Mouse (Mus musculus) heart, adult 2 months (tissue): ENCODE measurements at regions not wholly inside any gene's neighbourhood (a gene's known extent, or its start where the extent isn't known, plus 50 kb on each side); places are given as distances from the start of the nearest gene placed in this dataset.

Experiments used
- DNase-seq, 2 experiments: peaks; one replicate each; pipeline ENCODE4 v3.0.0; 2021
- H3K27ac ChIP-seq: fragments of 200-600 bp; 2 replicates; pipeline ENCODE4 v1.8.1; 2022
- H3K27me3 ChIP-seq: fragments of 200-500 bp; 2 replicates; pipeline ENCODE4 v1.6.1; 2012; ENCODE audit warnings: mild to moderate bottlenecking, low read length, inconsistent platforms, mixed read lengths; ENCODE audit not compliant: control insufficient read depth, insufficient read depth
- H3K36me3 ChIP-seq: fragments of 200-500 bp; 2 replicates; pipeline ENCODE4 v1.6.1; 2012; ENCODE audit warnings: low read length, inconsistent platforms; ENCODE audit not compliant: control insufficient read depth, insufficient read depth
- H3K4me1 ChIP-seq: fragments of 200-500 bp; 2 replicates; pipeline ENCODE4 v1.6.1; 2011; ENCODE audit warnings: low read length; ENCODE audit not compliant: control insufficient read depth, insufficient read depth
- H3K4me3 ChIP-seq: fragments of 200-600 bp; 2 replicates; pipeline ENCODE4 v1.8.1; 2022
- H3K79me2 ChIP-seq: fragments of 200-500 bp; replicated peaks from 2 replicates; pipeline ENCODE4 v1.6.1; 2012; ENCODE audit warnings: mild to moderate bottlenecking, inconsistent platforms, low read length, moderate library complexity, mixed read lengths; ENCODE audit not compliant: control insufficient read depth, insufficient read depth
- H3K9ac ChIP-seq: fragments of 200-500 bp; 2 replicates; pipeline ENCODE4 v1.6.1; 2012; ENCODE audit warnings: low read depth, mild to moderate bottlenecking, control low read depth, inconsistent platforms, low read length, mixed read lengths
- CTCF ChIP-seq: fragments of 200-600 bp; IDR thresholded peaks from 2 replicates; pipeline ENCODE4 v1.8.1; 2022; ENCODE audit warnings: antibody characterized with exemption, mild to moderate bottlenecking, moderate library complexity
- EP300 ChIP-seq: fragments of 200-500 bp; IDR thresholded peaks from 2 replicates; pipeline ENCODE4 v1.6.1; 2011; ENCODE audit warnings: low read depth, low read length, control low read depth; ENCODE audit not compliant: insufficient read depth
- POLR2A ChIP-seq: fragments of 200-500 bp; IDR thresholded peaks from 2 replicates; pipeline ENCODE4 v1.6.1; 2011; ENCODE audit warnings: mild to moderate bottlenecking, low read depth, low read length, control low read depth; ENCODE audit not compliant: insufficient read depth
- WGBS: fragments of 180-500 bp; shearing (Covaris S2); methylation state at CpG from one replicate; pipeline ENCODE4 v1.1.7; 2018; 5-methylcytosine and 5-hydroxymethylcytosine counted together
- intact Hi-C: fragments of 180-260 bp; cut with DNase I; formaldehyde crosslinking; loops from one replicate; pipeline ENCODE4 v1.15.1; 2025

GRCm38 (mm10) chr7:74726324-74726991, 171.9 kb upstream of the Slco3a1 start:
- H3K27me3 ChIP-seq, result no peaks in the 10 kb centered on the region
- no peaks in the 10 kb centered on the region for H3K4me1 ChIP-seq
- intact Hi-C loops, result no loop called here
- H3K79me2 ChIP-seq, result no peaks in the 10 kb centered on the region
- no peak overlapping the region for H3K27ac ChIP-seq
- no peak for DNase-seq
- H3K36me3 ChIP-seq, result no peaks in the 10 kb centered on the region
- no peak for TF ChIP-seq POLR2A
- no peak for TF ChIP-seq CTCF
- no peak for TF ChIP-seq EP300
- no peak overlapping the region for H3K9ac ChIP-seq
- H3K4me3 ChIP-seq, result no peak overlapping the region
- WGBS, result 66% methylated on average over 8 of the region's 8 CpGs

- no peaks in the 10 kb centered on the region for H3K27me3 ChIP-seq
- no peak overlapping the region for H3K9ac ChIP-seq
- DNase-seq, result no peak
- WGBS, result 95% methylated on average over 14 of the region's 14 CpGs
- no peak for TF ChIP-seq CTCF
- no peak for TF ChIP-seq POLR2A
- TF ChIP-seq EP300, result no peak
- H3K36me3 ChIP-seq, result no peaks in the 10 kb centered on the region
- intact Hi-C loops, result no loop called here
- H3K4me3 ChIP-seq, result no peak overlapping the region
- no peak overlapping the region for H3K27ac ChIP-seq
- H3K79me2 ChIP-seq, result no peaks in the 10 kb centered on the region
- H3K4me1 ChIP-seq, result no peaks in the 10 kb centered on the region
Measured at GRCm38 (mm10) chr7:74719321-74719720, 164.7 kb upstream of the Slco3a1 start.

DNA sequence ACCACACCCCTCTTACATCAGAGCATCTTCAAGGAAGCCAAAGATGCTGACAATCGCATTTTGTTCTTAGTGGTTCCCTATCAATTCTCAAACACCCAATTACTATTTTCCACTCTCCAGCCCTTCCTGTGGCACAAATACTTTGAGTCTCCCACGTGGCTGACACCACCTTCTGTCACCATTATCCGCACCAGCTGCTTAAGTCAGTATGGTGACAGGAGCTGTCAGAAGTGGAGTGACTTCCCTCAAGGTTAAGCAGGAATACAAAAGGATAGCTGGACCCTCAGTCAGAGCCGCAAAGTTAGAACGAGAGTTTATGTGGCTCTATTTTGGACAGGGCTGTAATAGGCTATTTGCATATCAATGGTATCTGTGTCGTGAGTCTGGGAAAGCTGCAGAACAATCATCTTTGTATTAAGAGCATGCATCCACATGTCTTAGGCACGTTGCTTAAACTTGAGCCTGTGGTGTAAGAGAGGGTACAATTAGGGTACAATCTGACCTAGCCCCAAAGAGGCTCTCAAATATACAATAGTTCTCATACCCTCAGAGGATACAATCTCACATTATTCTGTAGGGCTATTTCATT, 155.5 kb upstream of the Slco3a1 start:
- no peaks in the 10 kb centered on the region; the same call in 1 of the 2 replicates for H3K4me1 ChIP-seq
- H3K36me3 ChIP-seq, result no peaks in the 10 kb centered on the region
- 52% methylated on average over 7 of the region's 7 CpGs for WGBS
- no peak overlapping the region for H3K4me3 ChIP-seq
- H3K27me3 ChIP-seq, result no peaks in the 10 kb centered on the region
- H3K27ac ChIP-seq, result no peak overlapping the region
- no peak for DNase-seq
- no peaks in the 10 kb centered on the region for H3K79me2 ChIP-seq
- intact Hi-C loops, result no loop called here
- H3K9ac ChIP-seq, result no peak overlapping the region
- TF ChIP-seq EP300, result no peak
- TF ChIP-seq POLR2A, result no peak

GRCm38 (mm10) chr7:74709006-74709405, 154.4 kb upstream of the Slco3a1 start:
- intact Hi-C loops, result no loop called here
- DNase-seq, result no peak
- no peak overlapping the region for H3K4me3 ChIP-seq
- TF ChIP-seq EP300 (no peak), CTCF (no peak), POLR2A (no peak)
- H3K27ac ChIP-seq, result no peak overlapping the region
- no peaks in the 10 kb centered on the region for H3K27me3 ChIP-seq
- 45% methylated on average over 5 of the region's 5 CpGs for WGBS
- no peaks in the 10 kb centered on the region; the same call in 1 of the 2 replicates for H3K4me1 ChIP-seq
- H3K9ac ChIP-seq, result no peak overlapping the region
- H3K79me2 ChIP-seq, result no peaks in the 10 kb centered on the region
- H3K36me3 ChIP-seq, result no peaks in the 10 kb centered on the region

DNA sequence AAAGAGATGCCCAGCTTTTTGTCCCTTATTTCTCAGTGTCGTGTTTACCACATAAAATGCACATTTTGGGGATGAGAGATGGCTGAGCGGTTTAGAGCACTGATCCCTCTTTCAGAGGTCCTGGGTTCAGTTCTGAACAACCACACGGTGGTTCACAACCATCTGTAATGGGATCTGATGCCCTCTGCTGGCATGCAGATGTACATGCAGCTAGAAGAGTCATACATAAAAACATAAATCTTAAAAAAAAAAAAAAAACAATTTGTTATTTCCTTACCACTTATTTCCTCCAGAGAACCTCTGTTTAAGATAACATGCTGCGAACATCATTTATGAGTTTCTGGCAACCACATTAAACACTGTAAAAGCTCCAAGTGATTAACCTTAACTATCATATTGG, 149.0 kb upstream of the Slco3a1 start:
- DNase-seq, result no peak
- Histone ChIP-seq H3K9ac (no peak overlapping the region), H3K27me3 (no peaks in the 10 kb centered on the region), H3K4me1 (no peaks in the 10 kb centered on the region), H3K36me3 (no peaks in the 10 kb centered on the region), H3K4me3 (no peak overlapping the region), H3K79me2 (no peaks in the 10 kb centered on the region), H3K27ac (no peak overlapping the region)
- intact Hi-C loops, result loop anchor here (5.0 kb wide), 1 partner anchor 76 kb away; no protein-coding TSS in a partner anchor
- TF ChIP-seq POLR2A (no peak), EP300 (no peak), CTCF (peak; percentile 55)
- 69% methylated on average over 4 of the region's 4 CpGs for WGBS

DNA sequence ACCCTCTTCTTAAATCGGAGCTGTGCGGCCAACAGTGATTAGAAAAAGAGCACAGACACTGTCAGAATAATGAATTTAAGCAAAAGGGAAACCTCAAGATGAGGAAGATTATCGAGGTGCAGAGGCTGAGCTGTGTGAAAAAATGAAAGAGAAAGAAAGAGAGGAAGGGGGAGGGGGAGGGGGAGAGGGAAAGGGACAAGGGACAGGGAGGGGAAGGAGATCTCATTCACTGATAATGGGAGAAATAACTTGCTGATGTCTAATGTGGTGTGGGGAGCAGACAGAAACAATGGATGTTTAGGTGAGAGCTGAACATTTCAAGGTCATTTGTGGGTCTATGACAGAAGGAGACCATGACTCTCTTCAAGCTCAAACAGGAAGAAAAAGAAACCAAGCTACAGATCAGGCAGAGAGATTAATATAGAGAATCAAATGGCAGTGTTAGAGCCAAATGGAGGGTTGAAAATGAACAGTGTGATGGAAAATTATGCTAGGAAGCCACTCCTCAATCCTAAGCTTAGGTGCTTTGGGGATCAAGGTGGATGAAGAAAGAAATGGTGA, 143.3 kb upstream of the Slco3a1 start:
- no peaks in the 10 kb centered on the region for H3K79me2 ChIP-seq
- no peak overlapping the region for H3K4me3 ChIP-seq
- WGBS, result 59% methylated on average over 3 of the region's 3 CpGs
- H3K4me1 ChIP-seq, result peaks cover 5% of the 10 kb centered on the region
- intact Hi-C loops, result loop anchor here (10.0 kb wide), 1 partner anchor 323 kb away; no protein-coding TSS in a partner anchor
- H3K27me3 ChIP-seq, result no peaks in the 10 kb centered on the region
- H3K36me3 ChIP-seq, result no peaks in the 10 kb centered on the region
- no peak overlapping the region for H3K9ac ChIP-seq
- TF ChIP-seq CTCF (no peak), POLR2A (no peak), EP300 (no peak)
- DNase-seq, result no peak
- H3K27ac ChIP-seq, result no peak overlapping the region
